Mouse (Mus musculus) olfactory bulb, adult 2 months (tissue): ENCODE results near the gene Parp11.

Source experiments
- CTCF ChIP-seq: fragments of 200-500 bp; IDR thresholded peaks from 2 replicates; pipeline ENCODE4 v1.5.1; 2012; ENCODE audit warnings: low read depth, mild to moderate bottlenecking, low read length, moderate library complexity; ENCODE audit not compliant: insufficient read depth
- POLR2A ChIP-seq: fragments of 200-500 bp; IDR thresholded peaks from 2 replicates; pipeline ENCODE4 v1.6.1; 2012; ENCODE audit warnings: mild to moderate bottlenecking, low read depth, low read length, moderate library complexity; ENCODE audit not compliant: insufficient read depth

DNA sequence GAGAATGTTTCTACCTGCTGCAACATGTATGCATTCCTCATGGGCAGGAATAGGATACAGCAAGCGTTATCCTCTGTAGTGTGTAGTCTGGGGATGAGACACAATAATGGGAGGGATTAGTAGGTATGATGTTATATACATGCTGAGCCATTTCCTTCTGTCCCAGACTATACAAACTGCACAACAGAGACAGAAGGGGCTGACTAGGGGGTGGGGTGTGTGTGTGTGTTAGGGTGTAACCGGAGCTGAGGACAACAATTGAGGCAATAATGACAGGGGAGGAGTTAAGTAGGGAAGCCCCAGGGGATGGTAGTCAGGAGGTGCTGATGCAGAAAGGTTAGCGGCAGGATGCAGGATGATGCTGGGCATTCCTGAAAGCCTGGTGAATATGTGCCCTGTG lies 28.6 kb downstream of the Parp11 start:
- no peak for TF ChIP-seq POLR2A
- no peak for TF ChIP-seq CTCF
